Mouse (Mus musculus): Measurements from ENCODE around the gene Dppa5a. TPM values are rescaled to one million over a fixed set of nuclear protein-coding genes. Genes with fewer than 3 reads are reported as not detected.
"Not testable (repeated sequence)": the region's sequence is repeated elsewhere in the genome, so short reads cannot be mapped to it uniquely, and the experiment has no call there.

The Dppa5a gene
- not detected in 2 replicates for polyA plus RNA-seq (2016; fragmentation: Nextera tagmentation; extraction: Ambion mirVana)

- not testable (repeated sequence) for H3K4me3 ChIP-seq; H3K4me1 ChIP-seq; DNase-seq (ENCODE audit: low spot score); H3K27ac ChIP-seq; H3K36me3 ChIP-seq; H3K9me3 ChIP-seq (replicated peaks); H3K27me3 ChIP-seq (ENCODE audit: low read depth, poor library complexity, severe bottlenecking)
- WGBS: 88% methylated on average over 16 of the region's 16 CpGs
These were observed at the start of gene Dppa5a for GRCm38 (mm10) chr9:78367959-78368358. Gene Dppa5a (minus strand): TSS chr9:78368177.

GRCm38 (mm10) chr9:78401596-78401995 lies 33.6 kb upstream of the Dppa5a start:
- no peak overlapping the region for H3K27ac ChIP-seq
- H3K36me3 ChIP-seq: no peaks in the 10 kb centered on the region
- 92% methylated on average over 7 of the region's 7 CpGs for WGBS
- H3K9me3 ChIP-seq (replicated peaks): no peaks in the 10 kb centered on the region
- peaks cover 19% of the 10 kb centered on the region for H3K27me3 ChIP-seq (ENCODE audit: low read depth, poor library complexity, severe bottlenecking)
- no peaks in the 10 kb centered on the region for H3K4me1 ChIP-seq
- no peak for DNase-seq (ENCODE audit: low spot score)
- no peak overlapping the region for H3K4me3 ChIP-seq

GRCm38 (mm10) chr9:78400570-78400969 lies 32.6 kb upstream of the Dppa5a start:
- 87% methylated on average over 5 of the region's 5 CpGs for WGBS
- Histone ChIP-seq H3K9me3 (replicated peaks) (no peaks in the 10 kb centered on the region), H3K4me3 (no peak overlapping the region), H3K27me3 (ENCODE audit: low read depth, poor library complexity, severe bottlenecking) (peaks cover 29% of the 10 kb centered on the region), H3K4me1 (peaks cover 6% of the 10 kb centered on the region), H3K27ac (no peak overlapping the region), H3K36me3 (no peaks in the 10 kb centered on the region)
- DNase-seq (ENCODE audit: low spot score): no peak

GRCm38 (mm10) chr9:78396517-78396916 lies 28.5 kb upstream of the Dppa5a start:
- WGBS: 65% methylated on average over 9 of the region's 9 CpGs
- Histone ChIP-seq H3K4me3 (peak overlapping the region; percentile 47), H3K4me1 (peaks cover 9% of the 10 kb centered on the region), H3K27ac (no peak overlapping the region), H3K36me3 (no peaks in the 10 kb centered on the region), H3K9me3 (replicated peaks) (no peaks in the 10 kb centered on the region), H3K27me3 (ENCODE audit: low read depth, poor library complexity, severe bottlenecking) (peaks cover 69% of the 10 kb centered on the region)
- DNase-seq (ENCODE audit: low spot score): no peak

- H3K9me3 ChIP-seq (replicated peaks): no peaks in the 10 kb centered on the region
- peak; percentile 84 for DNase-seq (ENCODE audit: low spot score)
- H3K27me3 ChIP-seq (ENCODE audit: low read depth, poor library complexity, severe bottlenecking): peaks cover 71% of the 10 kb centered on the region
- no peaks in the 10 kb centered on the region for H3K36me3 ChIP-seq
- WGBS: 3% methylated on average over 93 of the region's 93 CpGs
- peaks cover 9% of the 10 kb centered on the region for H3K4me1 ChIP-seq
- peak within 1 kb of the TSS; percentile 47 for H3K4me3 ChIP-seq
- H3K27ac ChIP-seq: peak within 1 kb of the TSS; percentile 50
These were observed 27.8 kb upstream of the Dppa5a start, which contains the start of gene Ddx43 for GRCm38 (mm10) chr9:78395630-78396351. Gene Ddx43 (plus strand): TSS chr9:78395777.

- Histone ChIP-seq H3K9me3 (replicated peaks) (no peaks in the 10 kb centered on the region), H3K27me3 (ENCODE audit: low read depth, poor library complexity, severe bottlenecking) (peaks cover 73% of the 10 kb centered on the region), H3K36me3 (no peaks in the 10 kb centered on the region), H3K4me3 (peak overlapping the region; percentile 47), H3K27ac (no peak overlapping the region), H3K4me1 (peaks cover 9% of the 10 kb centered on the region)
- DNase-seq (ENCODE audit: low spot score): no peak
- 35% methylated on average over 11 of the region's 11 CpGs for WGBS
These were observed 27.3 kb upstream of the Dppa5a start for GRCm38 (mm10) chr9:78395244-78395629.

GRCm38 (mm10) chr9:78394602-78395001 lies 26.6 kb upstream of the Dppa5a start:
- Histone ChIP-seq H3K4me3 (no peak overlapping the region), H3K9me3 (replicated peaks) (no peaks in the 10 kb centered on the region), H3K4me1 (peaks cover 9% of the 10 kb centered on the region), H3K27me3 (ENCODE audit: low read depth, poor library complexity, severe bottlenecking) (peaks cover 73% of the 10 kb centered on the region), H3K27ac (no peak overlapping the region), H3K36me3 (no peaks in the 10 kb centered on the region)
- 65% methylated on average over 7 of the region's 7 CpGs for WGBS
- no peak for DNase-seq (ENCODE audit: low spot score)

- no peak overlapping the region for H3K27ac ChIP-seq
- no peaks in the 10 kb centered on the region for H3K9me3 ChIP-seq (replicated peaks)
- no peaks in the 10 kb centered on the region for H3K36me3 ChIP-seq
- H3K4me1 ChIP-seq: peaks cover 9% of the 10 kb centered on the region
- H3K4me3 ChIP-seq: no peak overlapping the region
- H3K27me3 ChIP-seq (ENCODE audit: low read depth, poor library complexity, severe bottlenecking): peaks cover 73% of the 10 kb centered on the region
- no peak for DNase-seq (ENCODE audit: low spot score)
- 87% methylated on average over 10 of the region's 10 CpGs for WGBS
These were observed 25.8 kb upstream of the Dppa5a start for GRCm38 (mm10) chr9:78393741-78394140.

- 59% methylated on average over 5 of the region's 5 CpGs for WGBS
- H3K27ac ChIP-seq: no peak overlapping the region
- no peaks in the 10 kb centered on the region for H3K9me3 ChIP-seq (replicated peaks)
- no peak overlapping the region for H3K4me3 ChIP-seq
- H3K27me3 ChIP-seq (ENCODE audit: low read depth, poor library complexity, severe bottlenecking): peaks cover 38% of the 10 kb centered on the region
- no peaks in the 10 kb centered on the region for H3K4me1 ChIP-seq
- no peak for DNase-seq (ENCODE audit: low spot score)
- no peaks in the 10 kb centered on the region for H3K36me3 ChIP-seq
These were observed 22.0 kb upstream of the Dppa5a start for GRCm38 (mm10) chr9:78389981-78390380.

GRCm38 (mm10) chr9:78386947-78387346 lies 19.0 kb upstream of the Dppa5a start:
- Histone ChIP-seq H3K27me3 (ENCODE audit: low read depth, poor library complexity, severe bottlenecking) (peaks cover 7% of the 10 kb centered on the region; the same call in 1 of the 2 replicates), H3K27ac (no peak overlapping the region), H3K4me1 (no peaks in the 10 kb centered on the region), H3K9me3 (replicated peaks) (no peaks in the 10 kb centered on the region), H3K4me3 (no peak overlapping the region), H3K36me3 (no peaks in the 10 kb centered on the region)
- DNase-seq (ENCODE audit: low spot score): no peak
- 91% methylated on average over 7 of the region's 7 CpGs for WGBS

- H3K9me3 ChIP-seq (replicated peaks): no peaks in the 10 kb centered on the region
- 0 out of 2 replicates have a peak, but pooled peaks cover 3% of the 10 kb centered on the region for H3K27me3 ChIP-seq (ENCODE audit: low read depth, poor library complexity, severe bottlenecking)
- no peak for DNase-seq (ENCODE audit: low spot score)
- H3K27ac ChIP-seq: no peak overlapping the region
- 51% methylated on average over 3 of the region's 3 CpGs for WGBS
- no peaks in the 10 kb centered on the region for H3K4me1 ChIP-seq
- H3K4me3 ChIP-seq: no peak overlapping the region
- no peaks in the 10 kb centered on the region for H3K36me3 ChIP-seq
These were observed 17.9 kb upstream of the Dppa5a start for GRCm38 (mm10) chr9:78385893-78386292.

GRCm38 (mm10) chr9:78378113-78378785 lies 10.3 kb upstream of the Dppa5a start, which contains the start of gene Ooep:
Gene Ooep (minus strand): TSS chr9:78378725.
- peak within 1 kb of the TSS; percentile 58 for H3K27ac ChIP-seq
- 3% methylated on average over 23 of the region's 23 CpGs for WGBS
- H3K9me3 ChIP-seq (replicated peaks): no peaks in the 10 kb centered on the region
- H3K27me3 ChIP-seq (ENCODE audit: low read depth, poor library complexity, severe bottlenecking): peaks cover 24% of the 10 kb centered on the region
- peak within 1 kb of the TSS; percentile 49 for H3K4me3 ChIP-seq
- H3K36me3 ChIP-seq: no peaks in the 10 kb centered on the region
- peaks cover 19% of the 10 kb centered on the region for H3K4me1 ChIP-seq
- DNase-seq (ENCODE audit: low spot score): peak; percentile 66

- WGBS: 37% methylated on average over 8 of the region's 8 CpGs
- DNase-seq (ENCODE audit: low spot score): no peak
- peaks cover 24% of the 10 kb centered on the region for H3K27me3 ChIP-seq (ENCODE audit: low read depth, poor library complexity, severe bottlenecking)
These were observed 9.6 kb upstream of the Dppa5a start for GRCm38 (mm10) chr9:78377546-78377945.

More at GRCm38 (mm10) chr9:78377546-78377945, 9.6 kb upstream of the Dppa5a start:
- Histone ChIP-seq H3K4me3 (peak overlapping the region; percentile 49), H3K4me1 (peaks cover 19% of the 10 kb centered on the region), H3K36me3 (no peaks in the 10 kb centered on the region), H3K9me3 (replicated peaks) (no peaks in the 10 kb centered on the region), H3K27ac (no peak overlapping the region)
